Mouse (Mus musculus) embryonic facial prominence, embryonic 13.5 days (tissue): Measurements from ENCODE around the gene Pawr. TPM values are rescaled to one million over a fixed set of nuclear protein-coding genes. Genes with fewer than 3 reads are reported as not detected.

Source experiments
- ATAC-seq: fragments of 200-750 bp; cut with Nextera tagmentation; 2 replicates; pipeline ENCODE4 v1.8.0; 2017; ENCODE audit warnings: low read depth; ENCODE audit not compliant: insufficient number of reproducible peaks, insufficient read depth, low FRiP score, low TSS enrichment
- H3K27ac ChIP-seq: fragments of 300-500 bp; sonication (generic); 2 replicates; pipeline ENCODE4 v1.5.1; 2015; ENCODE audit warnings: moderate library complexity, mild to moderate bottlenecking, inconsistent platforms
- H3K27me3 ChIP-seq: fragments of 300-500 bp; sonication (generic); 2 replicates; pipeline ENCODE4 v1.6.1; 2015; ENCODE audit warnings: mild to moderate bottlenecking, inconsistent platforms
- H3K36me3 ChIP-seq: fragments of 300-500 bp; sonication (generic); 2 replicates; pipeline ENCODE4 v1.6.1; 2015; ENCODE audit warnings: mild to moderate bottlenecking, inconsistent platforms
- H3K4me1 ChIP-seq: fragments of 300-500 bp; sonication (generic); 2 replicates; pipeline ENCODE4 v1.6.1; 2015; ENCODE audit warnings: inconsistent platforms
- H3K4me2 ChIP-seq: fragments of 300-500 bp; sonication (generic); 2 replicates; pipeline ENCODE4 v1.6.1; 2015; ENCODE audit warnings: moderate library complexity, mild to moderate bottlenecking, inconsistent platforms
- H3K4me3 ChIP-seq: fragments of 300-500 bp; sonication (generic); 2 replicates; pipeline ENCODE4 v1.5.1; 2015; ENCODE audit warnings: mild to moderate bottlenecking, inconsistent platforms
- H3K9ac ChIP-seq: fragments of 300-500 bp; sonication (generic); 2 replicates; pipeline ENCODE4 v1.6.1; 2015; ENCODE audit warnings: mild to moderate bottlenecking, inconsistent platforms
- H3K9me3 ChIP-seq: fragments of 300-500 bp; sonication (generic); 2 replicates; pipeline ENCODE4 v1.6.1; 2016; ENCODE audit warnings: inconsistent platforms
- WGBS: fragments of 180-500 bp; shearing (Covaris S2); methylation state at CpG from one replicate; pipeline ENCODE4 v1.1.7; 2015; ENCODE audit warnings: mixed read lengths; 5-methylcytosine and 5-hydroxymethylcytosine counted together
- polyA plus RNA-seq: library from polyadenylated mRNA; unstranded; fragments of >200 nt; fragmentation: Nextera tagmentation; extraction: Ambion mirVana; gene quantifications from 2 replicates; pipeline ENCODE4 v1.2.1, GENCODE M21; 2015

Gene Pawr
- polyA plus RNA-seq: 5.8 and 6.3 TPM in 2 replicates

GRCm38 (mm10) chr10:108331784-108332561, at the start of gene Pawr:
Gene Pawr, plus strand, starts transcription at chr10:108332121.
- Histone ChIP-seq H3K4me2 (peak within 1 kb of the TSS; percentile 92), H3K9me3 (no peaks in the 10 kb centered on the region), H3K4me1 (peaks cover 3% of the 10 kb centered on the region; the same call in 1 of the 2 replicates), H3K36me3 (no peaks in the 10 kb centered on the region), H3K27me3 (peaks cover 24% of the 10 kb centered on the region), H3K9ac (peak within 1 kb of the TSS; percentile 80), H3K27ac (peak within 1 kb of the TSS; percentile 79), H3K4me3 (peak within 1 kb of the TSS; percentile 79)
- peak; percentile 86 for ATAC-seq
- under 1% methylated on average over 78 of the region's 85 CpGs for WGBS

GRCm38 (mm10) chr10:108282351-108282750, 49.6 kb upstream of the Pawr start:
- Histone ChIP-seq H3K27ac (no peak overlapping the region), H3K9ac (no peak overlapping the region), H3K9me3 (no peaks in the 10 kb centered on the region), H3K4me1 (no peaks in the 10 kb centered on the region), H3K4me2 (no peak overlapping the region), H3K27me3 (no peaks in the 10 kb centered on the region), H3K4me3 (no peak overlapping the region), H3K36me3 (peaks cover 26% of the 10 kb centered on the region)
- ATAC-seq: no peak
- 92% methylated on average over 6 of the region's 6 CpGs for WGBS

GRCm38 (mm10) chr10:108283418-108283817, 48.5 kb upstream of the Pawr start:
- H3K36me3 ChIP-seq: peaks cover 19% of the 10 kb centered on the region
- 0 out of 2 replicates have a peak, but pooled peaks have one; percentile 56 for ATAC-seq

GRCm38 (mm10) chr10:108283837-108284236, 48.1 kb upstream of the Pawr start:
- no peak overlapping the region for H3K27ac ChIP-seq
- no peak overlapping the region for H3K9ac ChIP-seq
- no peak overlapping the region for H3K4me2 ChIP-seq
- ATAC-seq: no peak
- peaks cover 19% of the 10 kb centered on the region for H3K36me3 ChIP-seq
- 88% methylated on average over 4 of the region's 4 CpGs for WGBS
- H3K9me3 ChIP-seq: no peaks in the 10 kb centered on the region
- no peaks in the 10 kb centered on the region for H3K27me3 ChIP-seq
- no peak overlapping the region for H3K4me3 ChIP-seq
- no peaks in the 10 kb centered on the region for H3K4me1 ChIP-seq

More at GRCm38 (mm10) chr10:108283418-108283817, 48.5 kb upstream of the Pawr start:
- H3K9ac ChIP-seq: no peak overlapping the region
- no peak overlapping the region for H3K4me3 ChIP-seq
- 93% methylated on average over 2 of the region's 2 CpGs for WGBS
- H3K27me3 ChIP-seq: no peaks in the 10 kb centered on the region
- H3K4me1 ChIP-seq: no peaks in the 10 kb centered on the region
- no peak overlapping the region for H3K4me2 ChIP-seq
- H3K27ac ChIP-seq: no peak overlapping the region
- H3K9me3 ChIP-seq: no peaks in the 10 kb centered on the region

GRCm38 (mm10) chr10:108284445-108284844, 47.5 kb upstream of the Pawr start:
- Histone ChIP-seq H3K36me3 (peaks cover 19% of the 10 kb centered on the region), H3K27me3 (no peaks in the 10 kb centered on the region), H3K9me3 (no peaks in the 10 kb centered on the region), H3K27ac (no peak overlapping the region), H3K9ac (no peak overlapping the region), H3K4me3 (no peak overlapping the region), H3K4me1 (no peaks in the 10 kb centered on the region), H3K4me2 (no peak overlapping the region)
- no peak for ATAC-seq
- 80% methylated on average over 4 of the region's 4 CpGs for WGBS

GRCm38 (mm10) chr10:108284977-108285376, 46.9 kb upstream of the Pawr start:
- H3K4me1 ChIP-seq: no peaks in the 10 kb centered on the region
- peaks cover 15% of the 10 kb centered on the region for H3K36me3 ChIP-seq
- no peaks in the 10 kb centered on the region for H3K9me3 ChIP-seq
- H3K27ac ChIP-seq: no peak overlapping the region
- no peak overlapping the region for H3K9ac ChIP-seq
- no peak overlapping the region for H3K4me3 ChIP-seq
- ATAC-seq: no peak
- no peak overlapping the region for H3K4me2 ChIP-seq
- H3K27me3 ChIP-seq: no peaks in the 10 kb centered on the region
- 90% methylated on average over 5 of the region's 5 CpGs for WGBS

GRCm38 (mm10) chr10:108286658-108287437, 45.1 kb upstream of the Pawr start:
- Histone ChIP-seq H3K4me2 (no peak overlapping the region), H3K36me3 (peaks cover 6% of the 10 kb centered on the region; the same call in 1 of the 2 replicates), H3K4me1 (no peaks in the 10 kb centered on the region), H3K4me3 (no peak overlapping the region), H3K27ac (no peak overlapping the region), H3K9me3 (no peaks in the 10 kb centered on the region), H3K27me3 (no peaks in the 10 kb centered on the region), H3K9ac (no peak overlapping the region)
- whole genome bisulfite sequencing: 74% methylated on average over 11 of the region's 11 CpGs
- ATAC-seq: no peak

GRCm38 (mm10) chr10:108287438-108287801, 44.5 kb upstream of the Pawr start:
- Histone ChIP-seq H3K4me2 (no peak overlapping the region), H3K9ac (no peak overlapping the region), H3K4me3 (no peak overlapping the region), H3K4me1 (no peaks in the 10 kb centered on the region), H3K27me3 (no peaks in the 10 kb centered on the region), H3K9me3 (no peaks in the 10 kb centered on the region), H3K36me3 (no peaks in the 10 kb centered on the region), H3K27ac (no peak overlapping the region)
- ATAC-seq: no peak
- WGBS: 88% methylated on average over 4 of the region's 4 CpGs

GRCm38 (mm10) chr10:108290046-108290445, 41.9 kb upstream of the Pawr start:
- no peaks in the 10 kb centered on the region for H3K9me3 ChIP-seq
- no peak overlapping the region for H3K4me2 ChIP-seq
- H3K4me1 ChIP-seq: no peaks in the 10 kb centered on the region
- H3K27ac ChIP-seq: no peak overlapping the region
- no peaks in the 10 kb centered on the region for H3K36me3 ChIP-seq
- H3K27me3 ChIP-seq: no peaks in the 10 kb centered on the region
- ATAC-seq: no peak
- H3K9ac ChIP-seq: no peak overlapping the region
- whole genome bisulfite sequencing: 90% methylated on average over 13 of the region's 13 CpGs
- no peak overlapping the region for H3K4me3 ChIP-seq

- Histone ChIP-seq H3K9me3 (no peaks in the 10 kb centered on the region), H3K27me3 (no peaks in the 10 kb centered on the region), H3K4me1 (no peaks in the 10 kb centered on the region), H3K27ac (no peak overlapping the region), H3K36me3 (no peaks in the 10 kb centered on the region), H3K4me2 (no peak overlapping the region), H3K4me3 (no peak overlapping the region), H3K9ac (no peak overlapping the region)
- WGBS: 78% methylated on average over 12 of the region's 12 CpGs
- ATAC-seq: no peak
These were observed 40.0 kb upstream of the Pawr start for GRCm38 (mm10) chr10:108291688-108292471.

GRCm38 (mm10) chr10:108292651-108293050, 39.3 kb upstream of the Pawr start:
- Histone ChIP-seq H3K9me3 (no peaks in the 10 kb centered on the region), H3K4me2 (no peak overlapping the region), H3K9ac (no peak overlapping the region), H3K4me3 (no peak overlapping the region), H3K4me1 (no peaks in the 10 kb centered on the region), H3K36me3 (no peaks in the 10 kb centered on the region), H3K27me3 (no peaks in the 10 kb centered on the region), H3K27ac (no peak overlapping the region)
- 86% methylated on average over 4 of the region's 4 CpGs for WGBS
- no peak for ATAC-seq
